Mouse (Mus musculus) embryonic stem cell, embryonic (primary cell): ENCODE measurements around the gene Brpf1.

Experiments used
- CTCF ChIA-PET, 4 experiments: fragments of 300-600 bp in 2 of 4; fragments of 350-600 bp in 2 of 4; sonication (Branson Sonifier 250); formaldehyde crosslinking; loops; one replicate each; lab custom pipeline; 2022; ENCODE audit warnings: inconsistent platforms in 2 of 4; lab: Charles Lee
- POLR2A ChIA-PET, 4 experiments: fragments of 300-600 bp in 2 of 4; fragments of 350-600 bp in 2 of 4; sonication (Branson Sonifier 250); formaldehyde crosslinking; loops; one replicate each; lab custom pipeline; 2022; ENCODE audit warnings: antibody characterized with exemption in 4 of 4, inconsistent platforms in 1 of 4; lab: Charles Lee

Gene Brpf1

GRCm38 (mm10) chr6:113333137-113333950 is 26.4 kb downstream of the Brpf1 start:
- CTCF ChIA-PET = interaction anchor here in 2 of 4 experiments (0.6 to 1.0 kb wide), 3 partner anchors 59 to 94 kb away, joined by 3 read pairs; no protein-coding TSS in a partner anchor
- POLR2A ChIA-PET = interaction anchor here in 3 of 4 experiments (0.6 to 1.4 kb wide), 10 partner anchors 11 to 594 kb away, joined by 3 to 6 read pairs (median 4); partner anchors contain the start of genes Brpf1 (in 1 of the 3) and Camk1 (in 1 of the 3)

DNA sequence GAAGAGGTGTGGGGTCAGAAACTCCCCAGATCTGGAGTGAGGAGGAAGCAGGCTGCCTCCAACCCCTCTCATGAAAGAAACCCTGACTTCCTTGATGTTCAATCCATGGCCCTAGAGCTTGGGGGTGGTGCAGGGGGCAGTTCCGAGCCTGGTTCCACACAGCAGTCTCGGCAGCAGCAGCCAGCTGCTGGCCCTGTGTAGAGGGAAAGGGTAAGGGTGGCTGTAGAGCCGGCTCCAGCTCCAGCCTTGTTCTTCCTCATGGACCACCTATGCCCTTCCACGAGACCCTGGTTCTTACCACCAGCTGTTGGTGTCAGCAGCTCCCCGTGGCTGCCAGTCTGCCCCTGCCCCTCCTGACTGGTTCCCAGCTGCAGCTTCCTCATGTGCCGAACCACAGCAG is 27.3 kb downstream of the Brpf1 start:
- POLR2A ChIA-PET = interaction anchor here in 3 of 4 experiments (0.6 to 1.2 kb wide), 8 partner anchors 18 to 595 kb away, joined by 3 to 5 read pairs (median 4); partner anchors contain the start of gene Brpf1 (in 1 of the 3)
- CTCF ChIA-PET = no interaction called here

- ChIA-PET CTCF (interaction anchor here in 2 of 4 experiments (0.6 kb wide), 2 partner anchors 8 to 15 kb away, joined by 3 to 4 read pairs; no protein-coding TSS in a partner anchor), POLR2A (interaction anchor here in 2 of 4 experiments (0.5 to 0.9 kb wide), 6 partner anchors 29 to 55 kb away, joined by 3 to 4 read pairs (median 3); no protein-coding TSS in a partner anchor)
Measured at GRCm38 (mm10) chr6:113336852-113337620, 30.1 kb downstream of the Brpf1 start.

- ChIA-PET CTCF (no interaction called here), POLR2A (interaction anchor here in 2 of 4 experiments (0.7 to 3.2 kb wide), 7 partner anchors 8 to 51 kb away, joined by 3 to 9 read pairs (median 4); partner anchors contain the start of gene Ogg1 (in 1 of the 2))
Measured at GRCm38 (mm10) chr6:113341574-113341973, 34.6 kb downstream of the Brpf1 start.

DNA sequence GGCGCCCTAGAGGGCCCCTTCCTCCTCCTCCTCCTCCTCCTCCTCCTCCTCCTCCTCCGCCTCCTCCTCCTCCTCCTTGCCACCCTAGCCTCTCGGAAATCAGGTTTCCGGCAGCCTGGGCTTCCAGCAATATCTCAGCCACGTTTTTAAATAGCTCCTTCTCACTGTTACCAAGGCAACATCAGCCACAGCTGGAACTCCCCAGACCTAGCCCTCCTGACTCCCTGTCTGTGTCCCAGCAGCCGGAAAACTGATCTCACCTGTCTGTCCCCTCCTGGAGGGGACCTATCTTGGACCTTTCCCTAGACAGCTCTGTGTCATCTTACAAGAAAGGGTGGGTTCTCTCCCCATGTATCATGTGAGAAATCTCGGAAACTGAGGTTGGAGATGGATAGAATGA is 35.4 kb downstream of the Brpf1 start:
- ChIA-PET POLR2A (interaction anchor here in 3 of 4 experiments (0.5 to 1.9 kb wide), 11 partner anchors 15 to 198 kb away, joined by 3 to 7 read pairs (median 3); partner anchors contain the start of gene Ogg1 (in 1 of the 3)), CTCF (interaction anchor here in 2 of 4 experiments (0.7 kb wide), 2 partner anchors 12 to 342 kb away, joined by 3 to 8 read pairs; no protein-coding TSS in a partner anchor)

DNA sequence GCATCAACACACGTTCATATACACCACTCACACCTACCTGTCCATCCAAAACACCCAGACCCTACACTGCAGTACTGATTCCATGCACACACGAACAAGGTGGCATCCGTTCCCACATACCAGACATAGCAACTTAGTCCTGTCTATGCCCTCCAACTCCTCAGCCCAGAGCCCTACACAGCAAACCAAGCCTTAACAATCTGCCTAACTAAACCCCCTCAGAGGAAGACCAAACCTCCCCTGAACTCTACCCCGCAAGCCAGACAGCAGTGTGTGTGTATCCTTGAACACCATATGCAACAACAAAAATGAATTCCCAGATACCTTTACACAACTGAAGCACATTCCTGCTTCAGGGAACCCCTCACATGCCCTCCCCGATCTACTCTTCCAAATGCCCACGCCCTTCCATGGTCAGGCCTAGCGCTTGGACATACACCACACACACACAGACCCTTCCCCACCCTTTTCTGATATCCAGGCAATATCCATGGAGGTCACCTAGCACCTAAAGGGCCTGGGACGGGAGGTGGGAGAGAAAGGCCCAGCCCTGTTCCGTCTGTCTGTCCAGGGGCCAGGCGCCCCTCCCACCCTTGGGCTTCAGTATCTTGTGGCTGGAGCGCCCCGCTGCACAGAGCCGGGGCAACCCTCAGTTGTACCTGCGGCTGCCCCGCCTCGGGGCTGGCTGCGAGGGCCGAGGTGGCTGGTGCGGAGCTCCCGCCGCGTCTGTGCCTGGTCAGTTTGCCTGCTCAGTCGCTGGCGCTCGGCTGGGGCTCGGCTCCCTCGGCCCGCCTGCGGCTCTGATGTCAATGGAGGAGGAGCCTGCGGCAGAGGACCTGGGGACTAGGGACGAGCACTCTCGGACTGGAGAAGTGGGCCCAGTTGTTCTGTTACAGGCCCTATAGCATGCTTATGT is 36.5 kb downstream of the Brpf1 start, which contains the start of gene Camk1:
Gene Camk1, minus strand, starts transcription at position 808 of the 916 bp plus-strand sequence.
- CTCF ChIA-PET = interaction anchor here in 3 of 4 experiments (0.6 to 1.5 kb wide), 6 partner anchors 23 to 151 kb away, joined by 3 to 7 read pairs (median 3); no protein-coding TSS in a partner anchor
- POLR2A ChIA-PET = interaction anchor here in 3 of 4 experiments (0.9 to 2.4 kb wide), 33 partner anchors 9 to 139 kb away, joined by 3 to 11 read pairs (median 4); partner anchors contain the start of genes Brpf1 (in 1 of the 3), Creld1 (in 1 of the 3), Il17rc (in 1 of the 3) and Jagn1 (in 1 of the 3)

DNA sequence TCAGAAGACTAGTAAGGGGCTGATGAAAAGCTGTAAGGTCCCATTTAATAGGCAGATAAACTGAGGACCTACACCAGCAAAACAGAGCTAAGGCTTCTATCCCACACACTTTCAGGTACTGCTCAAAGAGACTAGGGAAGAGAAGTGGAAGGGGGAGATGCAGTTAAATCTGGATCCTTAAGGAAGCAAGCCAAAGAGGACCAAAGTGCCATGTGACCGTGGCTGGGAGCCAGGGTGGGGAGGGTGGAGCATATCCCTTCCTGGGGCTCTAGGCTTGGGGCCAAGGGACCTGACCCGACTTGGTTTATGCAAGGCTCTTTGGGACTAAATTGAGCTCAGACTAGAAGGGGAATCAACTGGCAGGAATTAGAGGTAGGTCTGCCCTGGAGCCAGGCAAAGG is 37.4 kb downstream of the Brpf1 start:
- ChIA-PET CTCF (interaction anchor here in 2 of 4 experiments (0.6 to 1.5 kb wide), 5 partner anchors 24 to 150 kb away, joined by 3 to 7 read pairs (median 3); no protein-coding TSS in a partner anchor), POLR2A (interaction anchor here (0.7 to 2.4 kb wide), 37 partner anchors 9 to 268 kb away, joined by 3 to 11 read pairs (median 4); partner anchors contain the start of genes Brpf1 (in 1 of the 4), Creld1 (in 1 of the 4), Il17rc (in 1 of the 4) and Jagn1 (in 1 of the 4))

DNA sequence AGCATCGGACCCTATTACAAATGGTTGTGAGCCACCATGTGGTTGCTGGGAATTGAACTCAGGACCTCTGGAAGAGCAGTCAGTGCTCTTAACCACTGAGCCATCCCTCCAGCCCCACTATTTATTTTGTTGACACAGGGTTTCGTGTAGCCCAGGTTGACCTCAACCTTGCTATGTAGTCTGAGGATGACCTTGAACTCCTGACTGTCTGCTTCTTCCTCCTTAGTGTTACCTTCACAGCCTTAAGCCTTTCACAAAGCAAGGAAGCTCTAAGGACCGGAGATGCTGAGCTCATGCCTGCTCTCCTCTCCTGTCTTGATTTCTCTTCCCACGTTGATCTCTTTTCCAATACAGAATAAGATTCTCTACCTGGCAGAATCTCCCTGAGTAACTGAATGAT is 40.0 kb downstream of the Brpf1 start:
- CTCF ChIA-PET = interaction anchor here in 2 of 4 experiments (0.6 to 0.9 kb wide), 2 partner anchors 15 to 77 kb away, joined by 3 read pairs; no protein-coding TSS in a partner anchor
- POLR2A ChIA-PET = interaction anchor here in 2 of 4 experiments (0.6 to 1.0 kb wide), 5 partner anchors 22 to 335 kb away, joined by 3 to 6 read pairs (median 3); no protein-coding TSS in a partner anchor

DNA sequence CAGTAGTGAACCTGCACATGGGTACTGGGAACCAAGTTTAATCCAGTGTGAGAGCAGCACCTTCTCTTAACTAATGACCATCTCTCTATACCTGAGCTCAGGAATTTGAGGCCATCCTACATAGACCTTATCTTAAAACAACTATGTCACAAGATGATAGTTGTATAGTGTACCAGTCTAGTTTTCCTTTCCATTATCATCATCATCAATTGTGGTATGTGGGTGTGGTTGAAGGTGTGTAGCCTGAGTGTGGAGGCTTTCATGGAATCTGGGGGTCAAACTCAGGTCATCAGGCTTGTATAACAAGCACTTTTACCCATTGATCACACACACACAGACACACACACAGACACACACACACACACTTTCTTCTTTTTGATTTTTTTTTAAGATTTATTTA is 43.6 kb downstream of the Brpf1 start:
- ChIA-PET POLR2A (interaction anchor here (1.0 to 3.5 kb wide), 16 partner anchors 8 to 400 kb away, joined by 3 to 19 read pairs (median 4); partner anchors contain the start of gene Ogg1 (in 1 of the 4)), CTCF (interaction anchor here in 1 of 4 experiments (0.6 kb wide), 1 partner anchor 30 kb away, joined by 3 read pairs; no protein-coding TSS in a partner anchor)

- ChIA-PET CTCF (no interaction called here), POLR2A (interaction anchor here (0.7 to 3.5 kb wide), 12 partner anchors 9 to 45 kb away, joined by 3 to 19 read pairs (median 4); partner anchors contain the start of gene Ogg1 (in 1 of the 4))
Measured at GRCm38 (mm10) chr6:113351161-113351560, 44.2 kb downstream of the Brpf1 start.

DNA sequence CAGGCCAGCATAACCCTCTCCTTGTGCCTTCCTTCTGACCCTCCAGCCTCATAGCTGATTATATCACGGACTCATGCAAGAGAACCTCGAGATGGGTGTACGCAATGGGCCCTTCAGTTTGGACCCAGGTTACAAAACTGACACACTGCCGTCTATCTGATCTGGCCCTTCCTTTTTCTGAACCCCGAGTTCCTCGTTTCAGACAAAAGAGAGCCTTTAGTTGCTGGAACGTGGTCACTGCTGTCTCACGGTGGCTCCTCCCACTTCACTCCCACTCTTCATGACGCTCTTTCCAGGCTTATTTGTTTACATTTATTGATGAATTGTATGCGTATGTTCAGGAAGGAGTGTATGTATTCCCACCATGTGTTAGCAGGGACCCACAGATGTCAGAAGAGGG is 44.7 kb downstream of the Brpf1 start:
- POLR2A ChIA-PET = interaction anchor here (0.7 to 3.5 kb wide), 12 partner anchors 9 to 45 kb away, joined by 3 to 19 read pairs (median 4); partner anchors contain the start of gene Ogg1 (in 1 of the 4)

GRCm38 (mm10) chr6:113352820-113353219 is 45.9 kb downstream of the Brpf1 start:
- POLR2A ChIA-PET = interaction anchor here (0.6 to 2.8 kb wide), 15 partner anchors 9 to 344 kb away, joined by 3 to 14 read pairs (median 3); partner anchors contain the start of genes Camk1 (in 3 of the 4) and Tatdn2 (in 1 of the 4)
- CTCF ChIA-PET = interaction anchor here in 1 of 4 experiments (0.6 to 1.3 kb wide), 3 partner anchors 9 to 174 kb away, joined by 3 to 4 read pairs (median 3); partner anchors contain the start of gene Jagn1

More for the DNA sequence above, 44.7 kb downstream of the Brpf1 start:
- CTCF ChIA-PET = interaction anchor here in 2 of 4 experiments (0.6 to 1.3 kb wide), 2 partner anchors 10 to 15 kb away, joined by 3 read pairs; no protein-coding TSS in a partner anchor

- ChIA-PET CTCF (interaction anchor here in 2 of 4 experiments (0.6 to 0.7 kb wide), 2 partner anchors 49 to 59 kb away, joined by 3 to 4 read pairs; no protein-coding TSS in a partner anchor), POLR2A (interaction anchor here in 2 of 4 experiments (0.7 to 2.8 kb wide), 7 partner anchors 8 to 84 kb away, joined by 3 to 14 read pairs (median 6); partner anchors contain the start of gene Camk1 (in 2 of the 2))
Measured at GRCm38 (mm10) chr6:113353696-113354095, 46.8 kb downstream of the Brpf1 start.

DNA sequence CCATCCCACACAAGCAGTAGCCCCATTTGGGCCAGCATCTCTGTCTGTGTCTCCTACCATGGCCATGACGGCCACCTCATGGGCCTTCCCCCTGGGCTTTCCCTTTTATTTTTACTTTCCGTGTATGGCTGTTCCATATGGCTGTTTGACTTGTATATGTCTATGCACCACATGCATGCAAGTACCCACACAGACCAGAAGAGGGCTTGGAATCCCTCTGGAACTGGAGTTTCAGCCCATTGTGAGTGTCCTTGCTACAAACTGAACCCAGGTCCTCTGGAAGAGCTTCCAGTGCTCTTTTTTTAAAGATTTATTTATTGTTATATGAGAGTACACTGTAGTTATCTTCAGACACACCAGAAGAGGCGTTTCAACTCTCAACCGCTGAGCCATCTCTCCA is 54.5 kb downstream of the Brpf1 start:
- POLR2A ChIA-PET = interaction anchor here in 3 of 4 experiments (0.8 to 2.4 kb wide), 9 partner anchors 8 to 35 kb away, joined by 3 to 8 read pairs (median 3); partner anchors contain the start of gene Camk1 (in 2 of the 3)
- CTCF ChIA-PET = interaction anchor here (0.6 to 1.4 kb wide), 5 partner anchors 9 to 39 kb away, joined by 3 to 11 read pairs (median 3); no protein-coding TSS in a partner anchor

DNA sequence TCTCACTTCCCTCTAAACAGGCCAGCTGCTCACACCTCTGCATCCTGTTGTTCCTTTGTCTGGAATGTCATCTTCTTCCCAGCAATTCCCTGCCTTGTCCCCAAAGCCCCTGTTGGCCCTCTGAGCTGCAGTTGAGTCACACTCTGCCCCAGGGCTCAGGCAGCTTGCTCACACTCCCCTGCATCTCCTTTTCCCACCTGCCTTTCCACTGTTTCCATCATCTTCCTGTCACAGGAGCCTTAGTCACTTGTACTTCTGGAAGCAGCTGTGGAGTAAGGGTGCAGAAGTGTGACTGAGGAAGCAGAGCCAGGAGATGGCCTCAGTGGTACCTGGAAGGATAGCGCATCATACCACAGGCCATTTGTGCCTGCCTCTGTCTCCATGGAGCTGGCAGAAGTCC is 55.3 kb downstream of the Brpf1 start:
- ChIA-PET CTCF (interaction anchor here (0.6 to 1.4 kb wide), 4 partner anchors 10 to 40 kb away, joined by 3 to 11 read pairs (median 3); no protein-coding TSS in a partner anchor), POLR2A (interaction anchor here in 3 of 4 experiments (0.8 to 2.4 kb wide), 13 partner anchors 9 to 56 kb away, joined by 3 to 8 read pairs (median 3); partner anchors contain the start of gene Camk1 (in 3 of the 3))
